Mouse (Mus musculus) thymus, postnatal 25 days (tissue): ENCODE results near the gene Zfp184.

Experiments used
- DNase-seq: peaks from one replicate; pipeline ENCODE4 v3.0.0; 2022

Zfp184 gene

GRCm38 (mm10) chr13:21993957-21994738, 49.3 kb downstream of the Zfp184 start:
- peak; percentile 57 for DNase-seq

- DNase-seq, result no peak
Measured at GRCm38 (mm10) chr13:21994896-21995295, 50.0 kb downstream of the Zfp184 start.

- peak; percentile 45 for DNase-seq
Measured at GRCm38 (mm10) chr13:21995331-21995914, 50.5 kb downstream of the Zfp184 start.

GRCm38 (mm10) chr13:21996101-21996839, 51.4 kb downstream of the Zfp184 start:
- no peak for DNase-seq

- DNase-seq, result no peak
Measured at GRCm38 (mm10) chr13:21996840-21997185, 51.9 kb downstream of the Zfp184 start.

GRCm38 (mm10) chr13:21997201-21997820, 52.4 kb downstream of the Zfp184 start:
- no peak for DNase-seq

GRCm38 (mm10) chr13:21997821-21998220, 52.9 kb downstream of the Zfp184 start:
- no peak for DNase-seq

- no peak for DNase-seq
Measured at GRCm38 (mm10) chr13:21998412-21998811, 53.5 kb downstream of the Zfp184 start.

GRCm38 (mm10) chr13:21999147-21999546, 54.3 kb downstream of the Zfp184 start:
- no peak for DNase-seq

GRCm38 (mm10) chr13:22001346-22001745, 56.5 kb downstream of the Zfp184 start:
- no peak for DNase-seq

GRCm38 (mm10) chr13:22001823-22002222, 56.9 kb downstream of the Zfp184 start:
- DNase-seq, result peak; percentile 34

- DNase-seq, result peak; percentile 68
Measured at GRCm38 (mm10) chr13:22005605-22006333, 60.9 kb downstream of the Zfp184 start.

- DNase-seq, result peak; percentile 75
Measured at GRCm38 (mm10) chr13:22006334-22007120, 61.6 kb downstream of the Zfp184 start.

GRCm38 (mm10) chr13:22007121-22007510, 62.2 kb downstream of the Zfp184 start:
- DNase-seq, result no peak

GRCm38 (mm10) chr13:22007872-22008271, 63.0 kb downstream of the Zfp184 start:
- DNase-seq, result no peak

GRCm38 (mm10) chr13:22008707-22009106, 63.8 kb downstream of the Zfp184 start:
- DNase-seq, result no peak

- no peak for DNase-seq
Measured at GRCm38 (mm10) chr13:22009642-22010041, 64.7 kb downstream of the Zfp184 start, which contains the start of gene Prss16. TSS of gene Prss16 (minus strand) at chr13:22009742.
